Mouse (Mus musculus) forebrain, embryonic 16.5 days (tissue): ENCODE data around the gene Tgfb2. TPM values are rescaled to one million over a fixed set of nuclear protein-coding genes. Genes with fewer than 3 reads are reported as not detected.

Experiments
- ATAC-seq: fragments of 200-750 bp; cut with Nextera tagmentation; 2 replicates; pipeline ENCODE4 v1.8.0; 2017; ENCODE audit warnings: mild to moderate bottlenecking, moderate library complexity
- H3K27ac ChIP-seq: fragments of 300-500 bp; sonication (generic); 2 replicates; pipeline ENCODE4 v1.5.1; 2014; ENCODE audit warnings: low read length, control low read depth
- H3K27me3 ChIP-seq: fragments of 300-500 bp; sonication (generic); replicated peaks from 2 replicates; pipeline ENCODE4 v1.6.1; 2014; ENCODE audit warnings: low read length; ENCODE audit not compliant: control insufficient read depth, insufficient read depth
- H3K36me3 ChIP-seq: fragments of 300-500 bp; sonication (generic); 2 replicates; pipeline ENCODE4 v1.6.1; 2014; ENCODE audit not compliant: control insufficient read depth, insufficient read depth
- H3K4me1 ChIP-seq: fragments of 300-500 bp; sonication (generic); replicated peaks from 2 replicates; pipeline ENCODE4 v1.6.1; 2014; ENCODE audit warnings: low read length; ENCODE audit not compliant: control insufficient read depth, insufficient read depth
- H3K4me2 ChIP-seq: fragments of 300-500 bp; sonication (generic); 2 replicates; pipeline ENCODE4 v1.6.1; 2014; ENCODE audit warnings: mild to moderate bottlenecking, low read length, control low read depth
- H3K4me3 ChIP-seq: fragments of 300-500 bp; sonication (generic); replicated peaks from 2 replicates; pipeline ENCODE4 v1.5.1; 2014; ENCODE audit warnings: mild to moderate bottlenecking, low read length, control low read depth
- H3K9ac ChIP-seq: fragments of 300-500 bp; sonication (generic); replicated peaks from 2 replicates; pipeline ENCODE4 v1.6.1; 2014; ENCODE audit warnings: low read depth, low read length, control low read depth
- H3K9me3 ChIP-seq: fragments of 300-500 bp; sonication (generic); 2 replicates; pipeline ENCODE4 v1.6.1; 2016; ENCODE audit warnings: low read length; ENCODE audit not compliant: control insufficient read depth
- WGBS: fragments of 180-500 bp; shearing (Covaris S2); extraction: QIAGEN DNeasy Blood & Tissue Kit; methylation state at CpG from one replicate; pipeline ENCODE4 v1.1.7; 2014; 5-methylcytosine and 5-hydroxymethylcytosine counted together
- polyA plus RNA-seq: library from polyadenylated mRNA; unstranded; fragments of >200 nt; fragmentation: Nextera tagmentation; extraction: Ambion mirVana; gene quantifications from 2 replicates; pipeline ENCODE4 v1.2.1, GENCODE M21; 2015

Gene Tgfb2
- polyA plus RNA-seq, 1 experiment from 2014 or later: 21.4 TPM

- WGBS: 35% methylated on average over 12 of the region's 12 CpGs
- Histone ChIP-seq H3K4me3 (no peak overlapping the region), H3K4me2 (no peak overlapping the region), H3K9me3 (no peaks in the 10 kb centered on the region), H3K36me3 (peaks cover 5% of the 10 kb centered on the region; the same call in 1 of the 2 replicates), H3K27me3 (no peaks in the 10 kb centered on the region), H3K4me1 (no peaks in the 10 kb centered on the region), H3K27ac (no peak overlapping the region), H3K9ac (no peak overlapping the region)
- ATAC-seq: peak; percentile 74; the same call in 1 of the 2 replicates
These were observed 16.1 kb upstream of the Tgfb2 start for GRCm38 (mm10) chr1:186721846-186722245.

GRCm38 (mm10) chr1:186721166-186721565, 15.4 kb upstream of the Tgfb2 start:
- no peaks in the 10 kb centered on the region for H3K9me3 ChIP-seq
- H3K27me3 ChIP-seq: no peaks in the 10 kb centered on the region
- H3K36me3 ChIP-seq: peaks cover 5% of the 10 kb centered on the region; the same call in 1 of the 2 replicates
- H3K27ac ChIP-seq: no peak overlapping the region
- no peak overlapping the region for H3K4me3 ChIP-seq
- no peaks in the 10 kb centered on the region for H3K4me1 ChIP-seq
- 91% methylated on average over 11 of the region's 11 CpGs for WGBS
- H3K4me2 ChIP-seq: no peak overlapping the region
- no peak overlapping the region for H3K9ac ChIP-seq
- ATAC-seq: no peak

GRCm38 (mm10) chr1:186719708-186720107, 13.9 kb upstream of the Tgfb2 start:
- Histone ChIP-seq H3K9me3 (no peaks in the 10 kb centered on the region), H3K4me2 (no peak overlapping the region), H3K4me3 (no peak overlapping the region), H3K27ac (no peak overlapping the region), H3K9ac (no peak overlapping the region), H3K27me3 (no peaks in the 10 kb centered on the region), H3K4me1 (no peaks in the 10 kb centered on the region), H3K36me3 (peaks cover 5% of the 10 kb centered on the region; the same call in 1 of the 2 replicates)
- 94% methylated on average over 9 of the region's 9 CpGs for WGBS
- ATAC-seq: no peak

- Histone ChIP-seq H3K9ac (no peak overlapping the region), H3K4me1 (no peaks in the 10 kb centered on the region), H3K4me2 (no peak overlapping the region), H3K4me3 (no peak overlapping the region), H3K27me3 (no peaks in the 10 kb centered on the region), H3K27ac (no peak overlapping the region), H3K9me3 (no peaks in the 10 kb centered on the region), H3K36me3 (peaks cover 5% of the 10 kb centered on the region; the same call in 1 of the 2 replicates)
- ATAC-seq: no peak
- 80% methylated on average over 5 of the region's 5 CpGs for WGBS
These were observed 13.1 kb upstream of the Tgfb2 start for GRCm38 (mm10) chr1:186718881-186719280.

GRCm38 (mm10) chr1:186714980-186715896, 9.4 kb upstream of the Tgfb2 start:
- no peak for ATAC-seq
- H3K4me1 ChIP-seq: no peaks in the 10 kb centered on the region
- H3K9ac ChIP-seq: no peak overlapping the region
- H3K4me2 ChIP-seq: no peak overlapping the region
- no peaks in the 10 kb centered on the region for H3K27me3 ChIP-seq
- H3K9me3 ChIP-seq: no peaks in the 10 kb centered on the region
- H3K36me3 ChIP-seq: peaks cover 4% of the 10 kb centered on the region; the same call in 1 of the 2 replicates
- H3K27ac ChIP-seq: no peak overlapping the region
- H3K4me3 ChIP-seq: no peak overlapping the region
- 88% methylated on average over 17 of the region's 17 CpGs for WGBS

GRCm38 (mm10) chr1:186714215-186714614, 8.4 kb upstream of the Tgfb2 start:
- ATAC-seq: no peak
- Histone ChIP-seq H3K9me3 (no peaks in the 10 kb centered on the region), H3K4me1 (no peaks in the 10 kb centered on the region), H3K4me3 (no peak overlapping the region), H3K27ac (no peak overlapping the region), H3K36me3 (no peaks in the 10 kb centered on the region), H3K27me3 (no peaks in the 10 kb centered on the region), H3K4me2 (no peak overlapping the region), H3K9ac (no peak overlapping the region)
- 79% methylated on average over 4 of the region's 4 CpGs for WGBS

GRCm38 (mm10) chr1:186712802-186713471, 7.1 kb upstream of the Tgfb2 start:
- Histone ChIP-seq H3K9ac (no peak overlapping the region), H3K27me3 (no peaks in the 10 kb centered on the region), H3K9me3 (no peaks in the 10 kb centered on the region), H3K4me1 (no peaks in the 10 kb centered on the region), H3K27ac (no peak overlapping the region), H3K36me3 (no peaks in the 10 kb centered on the region), H3K4me2 (no peak overlapping the region), H3K4me3 (no peak overlapping the region)
- WGBS: 2% methylated on average over 3 of the region's 3 CpGs
- no peak for ATAC-seq

GRCm38 (mm10) chr1:186705203-186705914, 430 bp downstream of the Tgfb2 start:
- Histone ChIP-seq H3K9me3 (no peaks in the 10 kb centered on the region), H3K4me3 (peak overlapping the region; percentile 78), H3K27me3 (0 out of 2 replicates have a peak, but pooled peaks cover 2% of the 10 kb centered on the region), H3K9ac (peak overlapping the region; percentile 80), H3K4me2 (peak overlapping the region; percentile 96), H3K4me1 (peaks cover 30% of the 10 kb centered on the region), H3K36me3 (no peaks in the 10 kb centered on the region), H3K27ac (peak overlapping the region; percentile 56; the same call in 1 of the 2 replicates)
- WGBS: under 1% methylated on average over 61 of the region's 65 CpGs
- ATAC-seq: peak; percentile 73
